Mouse (Mus musculus) lung, postnatal 10 days (tissue): ENCODE data around the gene D430041D05Rik.
A peak's percentile ranks its signal among the peaks of the same experiment; 100 is the strongest.

ENCODE experiments used
- DNase-seq: peaks from one replicate; pipeline ENCODE4 v3.0.0; 2021

The D430041D05Rik gene

DNA sequence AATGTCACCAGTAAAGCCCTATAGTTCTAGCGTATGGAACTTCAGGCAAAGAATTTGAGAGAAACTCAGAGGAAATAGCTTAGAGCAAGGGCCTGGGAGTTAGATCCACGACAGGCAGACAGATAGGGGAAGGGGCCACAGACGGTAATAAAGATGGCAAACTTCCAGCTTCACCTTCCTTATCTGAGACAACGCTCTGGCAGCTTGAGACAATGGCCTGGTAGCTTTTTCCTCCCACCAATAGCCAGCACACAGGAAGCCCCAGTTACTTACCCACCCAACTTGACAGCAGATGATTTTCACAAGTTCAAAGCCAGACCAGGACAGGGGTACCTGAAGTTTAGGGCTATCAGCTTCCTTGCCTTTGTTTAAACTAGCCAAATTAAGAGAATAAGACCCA lies 226.5 kb downstream of the D430041D05Rik start:
- DNase-seq = no peak

- DNase-seq = no peak
Measured at GRCm38 (mm10) chr2:104183246-104183845, 227.5 kb downstream of the D430041D05Rik start.

DNA sequence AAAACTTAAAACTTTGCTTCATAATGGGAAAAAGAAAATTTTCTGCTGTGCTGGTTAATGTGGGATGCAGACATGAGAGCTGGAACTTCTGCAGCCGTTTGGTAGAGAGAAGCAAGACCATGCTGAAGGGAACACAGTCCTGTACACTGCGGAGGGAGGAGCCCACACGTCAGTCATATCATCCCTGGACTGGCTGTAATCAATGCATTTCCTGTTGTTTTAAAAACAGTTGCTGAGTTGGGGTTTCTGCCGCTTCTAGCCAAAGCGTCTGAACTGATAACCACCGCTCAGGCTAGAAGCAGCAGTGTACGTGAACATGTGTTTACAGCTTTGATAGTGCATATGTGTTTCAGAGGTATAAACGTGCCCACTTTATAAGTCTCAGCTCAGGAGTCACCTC lies 231.2 kb downstream of the D430041D05Rik start:
- no peak for DNase-seq

- DNase-seq = no peak
Measured at GRCm38 (mm10) chr2:104178251-104178650, 232.6 kb downstream of the D430041D05Rik start.

- DNase-seq = peak; percentile 58
Measured at GRCm38 (mm10) chr2:104176979-104177704, 233.7 kb downstream of the D430041D05Rik start.

- DNase-seq = peak; percentile 40
Measured at GRCm38 (mm10) chr2:104176166-104176978, 234.4 kb downstream of the D430041D05Rik start.

DNA sequence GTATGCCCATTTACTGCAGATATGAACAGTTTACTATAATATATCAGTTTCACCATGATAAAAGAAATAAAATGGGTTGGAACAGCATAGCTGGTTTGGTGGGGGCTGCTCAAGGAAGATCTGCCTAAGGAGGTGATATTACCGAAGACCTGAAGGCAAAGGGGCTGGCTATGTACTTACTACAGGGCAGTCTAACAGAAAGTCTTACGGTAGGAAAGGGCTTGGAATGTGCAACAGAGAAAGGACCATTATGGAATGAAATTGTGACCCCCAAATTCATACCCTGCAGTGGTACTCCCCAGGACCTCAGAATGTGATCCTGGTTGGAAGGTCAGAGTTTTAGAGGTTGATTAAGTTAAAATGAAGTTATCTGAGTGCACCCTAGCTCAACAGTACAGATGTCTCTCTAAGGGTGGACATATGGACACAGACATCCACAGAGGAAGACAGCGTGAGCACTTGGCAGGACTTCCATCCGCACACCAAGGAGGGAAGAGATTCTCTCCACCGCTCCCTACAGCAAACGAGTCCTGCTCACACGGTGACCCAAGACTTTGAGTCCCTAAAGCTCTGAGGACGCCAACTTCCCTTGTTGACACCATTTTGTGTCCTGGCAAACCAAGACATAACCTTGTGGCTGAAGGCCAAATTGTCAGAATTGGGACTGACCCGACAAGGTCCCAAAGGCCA lies 235.2 kb downstream of the D430041D05Rik start:
- no peak for DNase-seq

DNA sequence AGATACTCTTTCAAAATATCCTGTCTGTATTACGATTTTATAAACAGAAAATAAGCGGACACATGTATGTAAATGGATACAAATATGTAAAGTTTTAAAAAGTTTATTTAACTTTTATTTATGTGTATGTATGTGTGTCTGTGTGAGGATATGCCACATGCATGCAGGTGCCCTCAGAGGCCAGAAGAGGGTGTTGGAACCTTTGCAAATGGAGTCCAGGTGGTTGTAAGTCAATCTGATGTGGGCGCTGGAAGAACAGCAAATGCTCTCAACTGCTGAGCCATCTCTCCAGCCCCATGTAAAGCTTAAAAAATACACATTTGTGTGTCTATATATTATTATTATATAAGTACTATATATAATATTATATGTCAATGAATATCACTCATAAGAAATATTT lies 237.4 kb downstream of the D430041D05Rik start:
- DNase-seq = no peak

DNA sequence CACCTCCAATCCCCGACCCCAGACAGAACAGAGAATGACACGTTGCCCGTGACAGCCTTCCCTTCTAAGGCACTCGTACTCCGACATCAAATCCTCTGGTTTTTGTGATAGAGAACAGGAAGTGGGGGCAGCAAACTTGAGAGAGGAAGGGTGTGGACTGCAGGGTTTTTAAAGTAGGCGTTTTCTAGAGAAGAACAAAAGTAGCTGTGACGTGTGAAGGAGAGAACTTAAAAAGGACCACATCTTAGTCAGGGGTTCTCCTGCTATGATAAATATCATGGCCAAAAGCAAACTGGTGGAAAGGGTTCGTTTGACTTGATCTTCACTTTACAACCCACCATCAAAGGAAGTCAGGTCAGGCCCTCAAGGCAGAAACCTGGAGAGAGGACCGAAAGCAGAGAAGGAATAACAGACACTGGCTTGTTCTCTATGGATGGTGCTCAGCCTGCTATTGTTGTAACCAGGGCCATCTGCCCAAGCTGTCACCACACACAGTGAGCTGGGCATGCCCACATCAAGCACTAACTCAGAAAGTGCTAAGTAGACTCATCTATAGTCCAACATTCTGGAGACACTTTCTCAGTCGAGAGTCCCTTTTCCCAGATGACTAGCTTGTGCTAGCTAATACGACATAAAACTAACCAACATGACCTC lies 238.0 kb downstream of the D430041D05Rik start:
- DNase-seq = no peak

- no peak for DNase-seq
Measured at GRCm38 (mm10) chr2:104168186-104168896, 242.5 kb downstream of the D430041D05Rik start.

- DNase-seq = no peak
Measured at GRCm38 (mm10) chr2:104167765-104168164, 243.0 kb downstream of the D430041D05Rik start.

- no peak for DNase-seq
Measured at GRCm38 (mm10) chr2:104165631-104166030, 245.2 kb downstream of the D430041D05Rik start.

DNA sequence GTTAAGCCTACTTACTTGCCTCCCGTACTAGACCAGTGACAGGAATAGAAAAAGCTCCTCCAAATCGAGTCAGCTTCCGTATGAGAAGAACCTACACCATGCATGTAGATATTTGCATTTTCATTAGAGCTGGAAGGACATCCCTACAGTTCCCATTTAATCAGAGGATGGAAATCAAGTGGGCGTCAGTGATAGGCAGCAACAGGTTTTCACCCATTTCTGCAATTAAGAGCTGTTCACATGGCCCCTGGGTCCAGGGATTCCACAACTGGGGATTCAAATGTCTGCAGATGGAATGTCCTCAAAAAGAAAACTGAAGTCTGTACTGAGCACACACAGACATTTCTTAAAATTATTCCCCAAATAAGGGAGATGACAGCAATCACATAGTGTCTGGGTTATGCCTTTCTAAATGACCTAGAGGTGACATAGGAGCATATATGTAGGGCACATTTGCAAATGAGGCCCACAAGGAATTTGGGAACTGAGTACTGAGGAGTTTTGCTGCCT lies 246.8 kb downstream of the D430041D05Rik start:
- no peak for DNase-seq

GRCm38 (mm10) chr2:104163418-104163817 lies 247.4 kb downstream of the D430041D05Rik start:
- no peak for DNase-seq

DNA sequence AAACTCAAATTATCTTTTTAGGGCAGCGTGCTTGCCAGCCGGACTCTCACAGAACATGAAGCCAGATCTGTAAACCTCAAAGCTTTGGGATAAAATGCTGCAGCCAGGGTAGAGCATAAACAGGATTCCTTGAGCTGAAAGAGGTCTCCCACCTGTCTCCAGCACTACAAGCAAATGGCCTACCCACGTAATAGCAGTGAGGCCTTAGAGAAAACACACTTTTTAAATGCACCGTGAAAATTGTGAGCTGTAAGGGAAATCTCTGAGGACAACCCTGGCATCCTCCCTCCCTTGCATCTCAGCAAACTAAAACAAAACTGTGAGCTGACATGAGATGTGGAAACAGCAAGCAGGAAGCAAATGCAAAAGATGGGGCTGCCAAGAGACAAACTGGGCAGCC lies 253.0 kb downstream of the D430041D05Rik start:
- no peak for DNase-seq

DNA sequence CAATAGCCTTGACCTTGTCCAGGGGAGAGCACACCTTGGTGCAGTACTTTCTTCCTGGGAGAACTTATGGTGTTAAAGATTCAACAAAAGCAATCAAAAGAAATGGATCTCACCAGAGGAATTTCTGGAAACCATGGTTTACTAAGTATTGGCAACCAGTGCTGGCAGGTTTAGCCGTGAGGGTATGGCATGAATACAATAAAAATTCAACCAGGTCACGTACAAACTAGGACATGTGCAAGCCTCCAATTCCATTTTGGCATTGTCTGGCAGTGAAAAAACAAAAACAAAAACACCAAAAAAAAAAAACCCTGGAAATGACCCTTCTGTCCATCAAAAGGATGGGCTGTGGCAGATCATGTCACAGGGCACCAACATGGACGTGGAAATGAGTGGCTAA lies 256.9 kb downstream of the D430041D05Rik start:
- DNase-seq = no peak

DNA sequence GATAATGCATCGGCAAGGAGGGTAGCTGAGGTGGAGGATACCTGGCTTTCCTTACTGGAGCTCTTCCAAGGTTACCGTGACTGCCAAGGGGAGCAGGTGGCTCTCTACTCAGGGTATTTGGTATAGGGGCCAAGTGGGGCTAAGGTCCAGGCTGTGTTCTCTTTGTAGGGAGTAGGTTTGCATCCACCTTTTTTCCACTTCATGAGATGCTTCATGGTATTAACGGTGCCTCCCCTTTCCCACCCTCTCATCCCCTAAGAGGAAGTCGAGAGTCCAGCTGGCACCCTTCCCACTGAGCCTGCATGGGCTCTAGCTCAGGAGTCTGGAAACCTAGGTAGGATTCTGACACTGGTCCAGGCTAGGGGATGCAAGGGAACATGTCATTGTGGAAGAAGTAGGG lies 257.5 kb downstream of the D430041D05Rik start:
- no peak for DNase-seq

DNA sequence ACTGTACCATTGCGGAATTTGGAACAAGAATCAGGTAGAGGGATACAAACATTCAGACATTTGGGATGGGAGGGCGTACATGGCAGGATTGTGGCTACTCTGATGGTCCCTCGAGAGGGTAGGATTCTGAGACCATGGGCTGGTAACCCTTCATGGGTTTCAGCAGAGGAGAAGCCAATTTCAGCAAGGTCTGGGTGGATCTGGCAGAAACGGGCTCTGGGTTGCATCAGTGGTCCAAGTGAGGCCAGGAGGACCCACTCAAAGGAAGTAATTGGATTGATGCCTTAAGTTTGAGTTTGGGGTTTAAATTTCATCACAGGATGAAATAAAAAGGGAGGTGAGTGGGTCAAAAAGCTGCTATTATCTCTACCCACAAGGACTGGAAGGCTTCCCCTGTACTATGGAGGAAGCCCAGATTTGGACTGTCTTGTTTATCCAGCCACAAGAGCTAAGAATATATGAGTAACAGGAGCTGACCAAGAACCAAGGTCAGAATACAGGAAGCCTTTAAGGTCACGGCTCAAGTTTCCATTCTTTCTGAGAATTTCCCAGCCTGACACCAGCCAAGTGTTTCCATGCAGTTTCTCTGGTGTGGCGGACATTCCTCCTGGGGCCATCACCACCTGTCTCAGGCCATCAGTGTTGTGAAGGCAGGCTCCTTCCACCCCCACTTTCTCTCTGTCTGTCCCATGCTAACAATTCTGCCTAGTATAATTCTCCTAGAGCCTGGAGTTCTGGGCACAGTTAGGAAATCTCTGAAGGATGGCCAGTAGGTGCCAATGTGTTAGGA lies 260.0 kb downstream of the D430041D05Rik start:
- DNase-seq = no peak

- no peak for DNase-seq
Measured at GRCm38 (mm10) chr2:104147910-104148561, 262.8 kb downstream of the D430041D05Rik start.

- peak; percentile 27 for DNase-seq
Measured at GRCm38 (mm10) chr2:104145983-104146382, 264.8 kb downstream of the D430041D05Rik start.
